8 mouse cellular contexts compared by ENCODE assay signal in genomic region chr7:119720253-119720946, GRCm38 (mm10). TPM values are rescaled to one million over a fixed set of nuclear protein-coding genes. Genes with fewer than 3 reads are reported as not detected.
DNase-seq lines count a peak whose midpoint lies in the region; ATAC-seq lines count a peak whose summit lies in the region.

Gene Thumpd1 (minus strand): TSS chr7:119720798.

- H3K4me1 ChIP-seq in hindbrain, embryonic 11.5 days (replicated peaks; ENCODE audit: control insufficient read depth, insufficient read depth, low read length) = no peaks in the 10 kb centered on the region

- no peaks in the 10 kb centered on the region for H3K9me3 ChIP-seq in hindbrain, embryonic 11.5 days (ENCODE audit: control insufficient read depth, low read length)

- peak within 1 kb of the TSS; percentile 96 for H3K4me3 ChIP-seq in hindbrain, embryonic 11.5 days (ENCODE audit: low read depth, low read length)

- no peak within 1 kb of the TSS; the same call in 1 of the 2 replicates for H3K27ac ChIP-seq in hindbrain, embryonic 11.5 days (ENCODE audit: low read depth, low read length)

- H3K4me2 ChIP-seq in hindbrain, embryonic 11.5 days (replicated peaks; ENCODE audit: low read depth, low read length) = peak within 1 kb of the TSS; percentile 86

- peak; percentile 89 for DNase-seq in Muller cell, postnatal 12 days (ENCODE audit: inconsistent ontology term)
- peak; percentile 90 for DNase-seq in cerebellum, adult 9-11 months
- DNase-seq in frontal cortex, adult 2 months (ENCODE audit: extremely low spot score in 1 of 2, low spot score in 1 of 2) = peak; percentile 89 to 98
- DNase-seq in hindbrain, embryonic 11.5 days (ENCODE audit: low spot score) = peak; percentile 97
- DNase-seq in layer of hippocampus, postnatal 10 days (ENCODE audit: low spot score in 2 of 2) = peak; percentile 98
- DNase-seq in lung, postnatal 10 days = peak; percentile 96
- peak; percentile 91 for DNase-seq in ovary, postnatal 36 days (ENCODE audit: low spot score)
- peak; percentile 93 for DNase-seq in thymus, postnatal 25 days

- H3K27me3 ChIP-seq in hindbrain, embryonic 11.5 days (ENCODE audit: control insufficient read depth, insufficient read depth, low read length) = no peaks in the 10 kb centered on the region

- under 1% methylated on average over 60 of the region's 60 CpGs for WGBS in hindbrain, embryonic 11.5 days

- H3K36me3 ChIP-seq in hindbrain, embryonic 11.5 days (ENCODE audit: control insufficient read depth, insufficient read depth, low read length) = 0 out of 2 replicates have a peak, but pooled peaks cover 4% of the 10 kb centered on the region

- peak; percentile 96 for ATAC-seq in hindbrain, embryonic 11.5 days (ENCODE audit: low FRiP score)

- H3K9ac ChIP-seq in hindbrain, embryonic 11.5 days (ENCODE audit: low read depth, low read length) = peak within 1 kb of the TSS; percentile 89

RNA-seq across cellular contexts. Expression of gene Thumpd1, which starts in this region (rescaled TPM):
- 35.9 and 36.7 TPM in 2 replicates for polyA plus RNA-seq in frontal cortex, adult 2 months (2012; rRNA removed)
- 89.7 and 99.0 TPM in 2 replicates for polyA plus RNA-seq in hindbrain, embryonic 11.5 days (2014; fragmentation: Nextera tagmentation; extraction: Ambion mirVana)
- total RNA-seq in layer of hippocampus, postnatal 10 days (2021) = 10 to 100 TPM; 44.1 to 46.0 TPM
